Mouse (Mus musculus): ENCODE measurements around the gene Olfr619.

Olfr619 gene

GRCm38 (mm10) chr7:103600275-103600674, at the start of gene Olfr619:
TSS of gene Olfr619 (plus strand) at chr7:103600575.
- TF ChIP-seq GATA4 (IDR thresholded peaks at IDR 0.05; ENCODE audit: insufficient replicate concordance, low read length) = no peak

- TF ChIP-seq GATA4 (IDR thresholded peaks at IDR 0.05; ENCODE audit: insufficient replicate concordance, low read length) = no peak
Measured at GRCm38 (mm10) chr7:103555779-103556178, 44.6 kb upstream of the Olfr619 start, which contains the start of gene Olfr615. TSS of gene Olfr615 (plus strand) at chr7:103556079.

GRCm38 (mm10) chr7:103569043-103569442, 31.3 kb upstream of the Olfr619 start, which contains the start of gene Olfr616:
TSS of gene Olfr616 (minus strand) at chr7:103569143.
- no peak for TF ChIP-seq GATA4 (IDR thresholded peaks at IDR 0.05; ENCODE audit: insufficient replicate concordance, low read length)

DNA sequence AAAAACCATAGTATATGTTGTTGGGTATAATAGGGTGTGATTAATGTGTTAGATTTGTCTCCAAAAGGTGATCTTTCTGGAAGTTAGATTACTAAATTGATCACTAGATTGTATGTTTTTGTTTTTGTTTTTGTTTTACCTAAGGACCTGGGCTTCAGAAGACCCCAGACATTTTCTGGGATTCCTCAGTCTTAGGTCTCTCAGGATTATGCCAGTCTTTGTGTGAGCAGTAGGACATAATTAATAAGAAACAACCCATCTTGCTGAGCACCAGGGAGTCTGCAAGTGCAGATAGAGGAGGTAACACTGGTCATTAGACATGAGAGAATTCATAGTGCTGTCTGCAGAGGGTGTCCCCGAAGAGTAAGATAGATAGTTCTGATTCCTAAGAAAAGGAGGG, 27.6 kb upstream of the Olfr619 start, which contains the start of gene Olfr617:
Olfr617 (plus strand) TSS at position 301 of the 400 bp plus-strand sequence.
- no peak for TF ChIP-seq GATA4 (IDR thresholded peaks at IDR 0.05; ENCODE audit: insufficient replicate concordance, low read length)

DNA sequence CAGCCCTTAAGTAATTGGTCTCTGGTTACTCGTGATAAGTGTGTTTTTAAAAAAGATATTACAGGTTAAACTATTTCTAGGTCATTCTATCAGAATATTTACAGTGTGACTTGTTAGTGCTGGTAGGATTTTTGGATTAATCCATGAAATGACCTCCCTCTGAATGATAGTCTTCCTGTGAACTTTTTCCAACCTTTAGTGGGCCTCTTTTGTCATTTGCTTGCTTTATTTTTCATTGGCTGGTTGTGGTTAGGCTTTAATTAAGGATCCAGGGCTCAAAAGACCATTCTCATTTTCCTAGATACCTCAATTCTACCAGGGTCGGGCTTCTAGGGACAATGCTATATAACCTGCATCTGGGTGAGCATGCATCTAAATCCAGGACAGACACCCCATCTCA, 10.6 kb upstream of the Olfr619 start, which contains the start of gene Olfr618:
Olfr618 (plus strand) TSS at position 301 of the 400 bp plus-strand sequence.
- TF ChIP-seq GATA4 (IDR thresholded peaks at IDR 0.05; ENCODE audit: insufficient replicate concordance, low read length) = no peak

DNA sequence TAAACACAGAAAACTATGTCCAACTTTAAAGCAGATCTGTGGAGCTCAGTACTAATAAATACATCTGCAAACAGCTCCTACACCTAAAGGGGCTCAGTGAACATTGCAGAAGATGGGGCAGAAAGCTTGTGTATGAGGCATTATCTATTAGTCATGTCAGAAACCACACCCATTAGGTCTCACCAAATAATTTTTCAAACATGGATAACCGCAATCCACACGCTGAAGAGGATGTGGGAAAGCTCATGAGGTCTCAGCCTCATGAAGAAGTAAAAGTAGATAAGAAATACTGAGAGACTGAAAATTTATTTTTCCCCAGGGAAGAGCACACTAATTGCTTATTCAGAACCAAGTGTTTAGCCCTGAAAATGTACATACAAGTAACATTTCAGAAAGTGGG, 7.0 kb downstream of the Olfr619 start:
- no peak for TF ChIP-seq GATA4 (IDR thresholded peaks at IDR 0.05; ENCODE audit: insufficient replicate concordance, low read length)

- TF ChIP-seq GATA4 (IDR thresholded peaks at IDR 0.05; ENCODE audit: insufficient replicate concordance, low read length) = no peak
Measured at GRCm38 (mm10) chr7:103612434-103612833, 12.1 kb downstream of the Olfr619 start, which contains the start of gene Olfr620. TSS of gene Olfr620 (minus strand) at chr7:103612534.

DNA sequence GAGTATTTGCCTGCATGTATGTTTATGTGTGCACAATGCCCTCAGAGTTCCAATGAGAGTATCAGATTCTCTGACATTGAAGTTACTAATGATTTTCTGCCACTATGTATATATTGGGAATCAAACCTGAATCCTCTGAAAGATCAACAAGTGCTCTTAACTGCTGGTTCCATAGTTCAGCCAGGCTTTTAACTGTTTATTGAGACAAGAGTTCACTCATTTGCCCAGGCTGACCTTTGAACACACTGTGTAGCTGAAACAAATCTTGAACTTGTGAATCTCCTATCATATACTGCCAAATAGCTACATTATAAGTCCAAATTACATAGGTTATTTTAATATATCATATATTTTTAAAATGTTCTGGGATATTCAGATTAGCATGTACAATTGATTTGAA, 36.4 kb downstream of the Olfr619 start:
- TF ChIP-seq GATA4 (IDR thresholded peaks at IDR 0.05; ENCODE audit: insufficient replicate concordance, low read length) = no peak

DNA sequence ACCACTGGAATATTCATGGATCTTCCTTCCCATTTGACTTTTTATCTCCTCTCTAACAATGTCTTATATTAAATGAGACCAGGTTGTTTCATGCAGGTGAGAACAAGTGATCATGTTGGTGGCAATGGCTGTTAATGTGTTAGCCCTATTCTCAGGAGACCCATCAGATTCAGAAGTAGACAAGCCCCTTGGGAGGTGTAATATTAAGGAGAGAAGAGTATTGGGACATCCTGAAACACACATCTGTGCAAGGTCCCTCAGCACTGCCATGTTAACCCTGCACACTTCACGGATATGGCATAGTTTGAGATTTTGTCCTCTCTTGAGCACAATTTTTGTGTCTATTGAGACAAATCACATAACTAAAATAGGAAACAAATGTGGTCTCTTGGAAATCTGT, 42.2 kb downstream of the Olfr619 start, which contains the start of gene Olfr622:
Olfr622 (minus strand) TSS at position 101 of the 400 bp plus-strand sequence.
- TF ChIP-seq GATA4 (IDR thresholded peaks at IDR 0.05; ENCODE audit: insufficient replicate concordance, low read length) = no peak

- no peak for TF ChIP-seq GATA4 (IDR thresholded peaks at IDR 0.05; ENCODE audit: insufficient replicate concordance, low read length)
Measured at GRCm38 (mm10) chr7:103644070-103644469, 43.7 kb downstream of the Olfr619 start.
